Mouse (Mus musculus) urinary bladder, postnatal 10 days (tissue): Measurements from ENCODE around the gene Golt1b.

Source experiments
- DNase-seq: peaks from one replicate; pipeline ENCODE4 v3.0.0; 2022; ENCODE audit warnings: low spot score

The Golt1b gene

DNA sequence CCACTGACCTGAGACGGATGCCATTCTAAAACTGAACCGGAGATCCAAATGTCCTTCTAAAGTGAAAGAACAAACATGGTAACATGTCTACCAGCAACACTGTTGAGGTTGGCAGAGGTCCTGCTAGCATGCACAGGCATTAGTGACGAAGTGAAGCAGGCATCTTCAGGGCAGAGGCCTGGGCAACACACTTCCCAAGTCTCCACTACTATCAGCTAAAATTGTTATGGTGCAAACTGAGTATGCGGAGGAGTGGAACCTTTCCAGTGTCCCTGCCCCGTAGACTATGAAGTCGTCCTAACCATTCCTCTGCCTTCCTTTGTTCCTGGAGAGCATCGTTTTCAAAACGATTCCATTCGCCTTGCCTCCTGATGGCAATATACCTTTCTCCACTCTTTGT, 2.5 kb upstream of the Golt1b start:
- DNase-seq: no peak

DNA sequence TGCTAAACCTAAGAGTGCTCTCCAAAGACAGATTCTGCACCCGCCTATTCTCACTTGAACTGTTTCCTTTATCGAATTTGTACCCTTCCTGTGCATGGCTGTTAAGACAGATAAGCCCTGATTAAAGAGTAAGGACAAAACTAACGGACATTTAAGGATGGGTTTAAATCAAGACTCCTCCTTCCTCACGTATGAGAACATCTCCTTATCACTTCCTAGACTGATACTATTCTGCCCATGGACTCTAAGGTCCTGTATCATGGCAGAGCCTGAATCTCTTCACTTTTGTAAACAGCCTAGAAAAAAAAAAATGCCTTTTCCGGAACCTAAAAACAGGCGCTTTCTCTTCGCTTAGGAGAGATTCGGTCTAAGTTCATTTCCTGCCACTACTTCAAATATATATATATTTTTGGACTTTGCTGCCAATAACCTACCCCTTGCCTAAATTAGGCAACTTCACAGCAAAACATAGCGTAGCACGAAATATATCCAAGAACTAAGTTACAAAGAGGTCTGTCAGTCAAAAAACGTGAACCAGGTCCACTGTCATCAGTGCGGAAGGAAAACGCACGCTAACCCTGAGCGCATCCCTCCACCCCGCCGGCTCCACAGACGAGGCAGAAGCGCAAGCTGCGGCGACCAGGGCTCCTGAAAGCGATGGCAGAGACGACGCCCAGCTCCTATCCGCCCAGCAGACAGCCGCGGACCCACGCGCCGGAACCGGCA, 573 bp upstream of the Golt1b start:
- DNase-seq: no peak

DNA sequence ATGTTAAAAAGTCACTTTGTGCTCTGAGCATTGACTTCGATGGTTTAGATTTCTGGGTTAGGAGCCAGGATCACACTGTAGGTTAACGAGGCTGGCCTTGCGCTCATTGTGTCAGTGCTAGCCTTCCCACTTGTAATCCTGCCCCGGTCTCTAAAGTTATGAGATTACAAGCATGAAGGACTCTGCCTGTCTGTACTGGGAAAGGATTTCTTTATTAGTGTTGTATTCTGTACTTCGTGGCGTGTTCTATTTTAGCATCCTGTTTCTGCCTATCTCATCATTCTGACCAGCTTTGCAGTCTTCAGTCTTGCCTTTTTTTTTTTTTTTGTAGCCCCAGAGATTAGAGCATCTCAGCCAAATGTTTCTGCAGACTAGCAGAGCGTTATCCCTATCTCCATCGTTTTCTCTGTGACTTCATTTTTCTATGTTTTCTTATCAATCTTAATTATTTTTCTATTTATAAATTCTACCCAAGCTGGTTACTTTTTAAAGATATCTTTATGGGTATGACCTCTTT, 792 bp downstream of the Golt1b start:
- no peak for DNase-seq

DNA sequence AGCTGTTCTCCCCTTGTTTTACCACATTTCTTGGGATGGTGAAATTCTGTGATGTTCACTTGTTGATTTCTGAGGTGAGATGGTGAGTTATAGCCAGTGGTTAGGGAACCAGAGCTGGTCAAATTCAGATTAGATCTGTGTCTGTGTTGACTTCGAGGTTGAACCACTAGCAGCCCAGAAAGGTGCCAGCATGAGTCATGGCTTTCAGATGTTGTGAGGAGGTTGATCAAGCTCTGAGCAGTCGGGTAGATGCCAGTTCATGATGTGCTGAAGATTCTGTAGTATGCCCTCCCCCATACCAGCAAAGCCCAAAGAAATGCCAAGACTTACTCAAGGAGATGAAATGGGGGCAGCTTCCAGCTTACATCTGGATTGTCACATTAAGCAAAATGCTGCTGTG, 2.1 kb downstream of the Golt1b start:
- DNase-seq: no peak

GRCm38 (mm10) chr6:142392312-142392711, 5.3 kb downstream of the Golt1b start:
- no peak for DNase-seq

DNA sequence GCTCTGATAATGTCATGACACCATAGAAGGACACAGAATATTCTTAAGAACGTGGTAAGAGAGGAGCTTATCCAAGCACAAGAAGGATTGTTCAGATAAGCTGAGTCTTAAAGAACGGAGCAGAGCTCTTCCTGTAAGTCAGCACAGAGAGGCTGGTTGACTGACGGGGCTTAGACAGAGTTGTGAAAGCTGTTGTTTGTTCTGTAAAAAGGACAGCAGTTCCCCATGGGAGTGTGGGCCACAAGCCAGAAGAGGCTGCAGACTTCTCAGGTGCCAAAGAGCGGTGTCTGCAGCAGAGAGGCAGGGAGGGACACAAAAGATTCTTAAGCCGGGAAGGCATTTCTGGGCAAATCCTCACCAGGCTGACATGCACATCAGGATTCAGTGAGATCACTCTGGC, 7.6 kb downstream of the Golt1b start:
- DNase-seq: no peak

DNA sequence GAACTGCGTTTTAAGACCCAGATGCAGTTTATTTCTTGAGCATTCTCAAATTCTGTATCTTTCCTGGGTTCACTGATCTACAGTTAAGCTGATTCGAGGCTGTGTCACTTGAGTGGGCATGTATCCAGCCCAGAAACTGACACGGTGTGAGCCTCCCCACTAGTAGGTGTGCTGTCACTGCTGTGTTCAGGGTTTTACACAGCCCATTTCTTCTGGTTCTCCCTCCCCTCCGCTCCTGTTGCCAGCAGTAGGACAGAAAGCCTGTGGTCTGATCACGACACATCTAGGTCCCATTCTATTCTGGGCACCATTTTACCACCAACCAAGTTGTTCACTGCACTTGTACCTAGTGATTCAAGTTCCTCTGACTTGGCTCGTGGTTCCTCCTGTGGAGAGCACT, 8.7 kb downstream of the Golt1b start:
- no peak for DNase-seq

DNA sequence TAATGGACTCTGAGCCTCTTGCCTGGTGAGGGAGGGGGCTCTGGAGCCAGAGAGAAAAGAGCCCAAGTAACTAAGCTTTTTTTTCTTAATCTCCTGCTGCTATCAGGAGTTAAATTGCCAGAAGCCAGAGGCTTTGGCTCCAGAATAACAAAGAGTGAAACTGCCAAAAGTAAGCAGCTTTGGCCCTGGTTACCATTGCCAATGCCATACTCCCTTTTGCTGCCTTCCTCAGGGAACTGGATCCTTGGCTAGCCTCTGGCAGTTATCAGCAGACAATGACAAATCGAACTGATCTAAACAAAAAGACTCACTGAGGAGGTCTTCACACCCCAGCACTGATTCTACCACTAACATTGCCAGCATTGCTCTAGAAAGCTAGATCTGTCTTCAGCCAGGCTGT, 24.1 kb downstream of the Golt1b start:
- no peak for DNase-seq

GRCm38 (mm10) chr6:142412906-142413491, 26.0 kb downstream of the Golt1b start, which contains the start of gene Spx:
Gene Spx, plus strand, starts transcription at chr6:142413441.
- DNase-seq: no peak

- no peak for DNase-seq
Measured at GRCm38 (mm10) chr6:142413845-142414244, 26.8 kb downstream of the Golt1b start.

DNA sequence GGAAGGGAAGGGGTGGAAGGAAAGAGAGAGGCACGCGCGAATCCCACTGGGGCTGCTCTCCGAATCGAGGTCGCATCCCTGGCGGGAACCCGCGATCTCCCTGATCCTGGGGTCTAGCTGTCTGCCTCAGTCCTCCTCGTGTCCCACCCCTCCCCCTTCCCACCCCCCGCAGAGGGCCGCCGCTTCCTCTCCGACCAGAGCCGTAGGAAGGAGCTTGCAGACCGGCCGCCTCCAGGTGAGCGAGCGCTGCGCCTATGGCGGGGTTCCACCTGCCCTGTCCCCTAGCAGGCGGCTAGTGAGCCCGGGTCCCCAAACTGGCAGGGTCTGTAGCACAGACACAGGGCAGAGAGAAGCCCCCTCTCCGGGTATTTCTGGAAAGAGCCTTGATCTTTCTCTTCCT, 27.6 kb downstream of the Golt1b start:
- no peak for DNase-seq

GRCm38 (mm10) chr6:142424976-142425375, 38.0 kb downstream of the Golt1b start:
- DNase-seq: no peak

GRCm38 (mm10) chr6:142429072-142429471, 42.1 kb downstream of the Golt1b start:
- DNase-seq: no peak

DNA sequence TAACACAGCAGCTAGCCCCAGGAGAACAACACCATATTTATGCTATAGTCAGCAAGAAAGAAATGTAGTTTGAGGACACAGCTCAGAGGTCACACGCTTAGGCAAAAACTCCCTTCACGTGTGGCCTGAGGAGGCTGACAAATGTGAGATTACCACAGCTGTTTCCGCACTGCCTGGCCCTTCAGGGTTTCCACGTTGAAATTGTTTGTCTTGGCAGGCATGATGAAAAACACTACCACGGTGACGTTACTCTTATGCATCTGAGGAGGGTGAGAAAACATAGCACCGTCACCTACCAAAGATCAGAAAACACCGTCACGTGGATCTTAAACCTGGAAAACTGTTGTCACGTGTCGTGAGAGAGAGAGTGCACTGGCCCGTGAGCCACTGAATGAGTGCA, 64.4 kb downstream of the Golt1b start:
- no peak for DNase-seq

GRCm38 (mm10) chr6:142453311-142453710, 66.3 kb downstream of the Golt1b start:
- DNase-seq: no peak
